Mouse (Mus musculus) cerebellum, adult 2 months (tissue): ENCODE measurements at regions not wholly inside any gene's neighbourhood (a gene's known extent, or its start where the extent isn't known, plus 50 kb on each side); places are given as distances from the start of the nearest gene placed in this dataset.
A peak's percentile ranks its signal among the peaks of the same experiment; 100 is the strongest.

Source experiments
- DNase-seq, 2 experiments: peaks; one replicate each; pipeline ENCODE4 v3.0.0; 2021
- H3K27ac ChIP-seq: fragments of 200-500 bp; 2 replicates; pipeline ENCODE4 v1.5.1; 2012; ENCODE audit warnings: low read length, control low read depth, inconsistent platforms; ENCODE audit not compliant: insufficient read depth
- H3K27me3 ChIP-seq: fragments of 200-500 bp; 2 replicates; pipeline ENCODE4 v1.6.1; 2012; ENCODE audit warnings: inconsistent platforms, mild to moderate bottlenecking, low read length, moderate library complexity; ENCODE audit not compliant: control insufficient read depth, insufficient read depth
- H3K4me1 ChIP-seq: fragments of 200-500 bp; 2 replicates; pipeline ENCODE4 v1.6.1; 2011; ENCODE audit warnings: low read length; ENCODE audit not compliant: control insufficient read depth, insufficient read depth
- H3K4me3 ChIP-seq: fragments of 200-500 bp; replicated peaks from 2 replicates; pipeline ENCODE3; 2011; ENCODE audit warnings: mild to moderate bottlenecking, low read depth, low read length, control low read depth; ENCODE audit not compliant: insufficient read depth
- CTCF ChIP-seq: fragments of 200-500 bp; IDR thresholded peaks from 2 replicates; pipeline ENCODE4 v1.5.1; 2011; ENCODE audit warnings: low read depth, mild to moderate bottlenecking, control low read depth, low read length, moderate library complexity, borderline replicate concordance; ENCODE audit not compliant: insufficient read depth
- POLR2A ChIP-seq: fragments of 200-500 bp; IDR thresholded peaks from 2 replicates; pipeline ENCODE4 v1.6.1; 2011; ENCODE audit warnings: low read length, control low read depth, borderline replicate concordance; ENCODE audit not compliant: insufficient read depth
- WGBS: fragments of 180-500 bp; shearing (Covaris S2); methylation state at CpG from one replicate; pipeline ENCODE4 v1.1.7; 2018; 5-methylcytosine and 5-hydroxymethylcytosine counted together

DNA sequence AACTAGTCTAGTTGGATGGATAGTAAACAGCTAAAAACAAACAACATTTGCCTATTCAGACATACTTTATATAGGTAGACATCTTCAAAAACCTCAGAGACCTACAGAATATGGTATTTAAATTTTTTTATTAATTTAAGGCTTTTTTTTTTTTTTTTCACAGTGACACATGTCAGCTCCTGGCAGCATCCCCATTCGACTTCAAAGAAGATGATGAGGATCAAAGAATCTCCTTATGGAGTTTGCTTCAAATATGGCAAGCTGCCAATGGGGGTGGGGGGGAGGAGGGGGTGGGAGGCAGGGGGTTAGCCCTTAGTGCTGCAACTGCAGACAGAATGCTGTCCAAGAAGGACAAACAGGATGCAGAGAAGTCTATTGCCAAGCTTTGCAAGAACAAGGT, 135.8 kb upstream of the Syt13 start:
- Histone ChIP-seq H3K27ac (no peak overlapping the region), H3K4me3 (no peak overlapping the region), H3K27me3 (no peaks in the 10 kb centered on the region), H3K4me1 (no peaks in the 10 kb centered on the region)
- no peak for DNase-seq
- WGBS, result 15% methylated on average over 1 of the region's 1 CpGs
- no peak for TF ChIP-seq CTCF
- TF ChIP-seq POLR2A, result no peak

DNA sequence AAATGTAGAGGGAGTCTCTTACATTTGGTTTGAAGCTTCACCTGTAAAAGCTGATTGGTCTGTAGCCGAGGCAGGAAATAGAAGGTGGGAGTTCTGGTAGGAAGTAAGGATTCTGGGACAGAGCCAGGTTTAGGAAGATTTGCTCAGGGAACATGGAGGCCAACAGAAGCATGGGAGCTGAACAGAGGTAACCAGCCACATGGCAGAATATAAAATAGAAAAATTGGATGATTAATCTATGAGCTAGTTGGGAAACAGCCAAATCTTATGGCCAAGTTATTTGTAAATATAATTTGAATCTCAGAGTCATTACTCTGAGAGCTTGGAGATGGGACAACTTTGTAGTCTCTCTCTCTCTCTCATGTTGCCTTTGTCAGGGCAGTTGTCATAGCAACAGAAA, 134.9 kb upstream of the Syt13 start:
- H3K4me3 ChIP-seq, result no peak overlapping the region
- no peak overlapping the region for H3K27ac ChIP-seq
- 80% methylated on average over 1 of the region's 1 CpGs for WGBS
- no peak for DNase-seq
- no peaks in the 10 kb centered on the region for H3K4me1 ChIP-seq
- TF ChIP-seq CTCF, result no peak
- TF ChIP-seq POLR2A, result no peak
- H3K27me3 ChIP-seq, result no peaks in the 10 kb centered on the region

- Histone ChIP-seq H3K4me3 (no peak overlapping the region), H3K27me3 (no peaks in the 10 kb centered on the region), H3K27ac (no peak overlapping the region), H3K4me1 (no peaks in the 10 kb centered on the region)
- WGBS, result 87% methylated on average over 5 of the region's 5 CpGs
- DNase-seq, result no peak
- no peak for TF ChIP-seq CTCF
- TF ChIP-seq POLR2A, result no peak
These were observed 133.4 kb upstream of the Syt13 start for GRCm38 (mm10) chr2:92781451-92781850.

DNA sequence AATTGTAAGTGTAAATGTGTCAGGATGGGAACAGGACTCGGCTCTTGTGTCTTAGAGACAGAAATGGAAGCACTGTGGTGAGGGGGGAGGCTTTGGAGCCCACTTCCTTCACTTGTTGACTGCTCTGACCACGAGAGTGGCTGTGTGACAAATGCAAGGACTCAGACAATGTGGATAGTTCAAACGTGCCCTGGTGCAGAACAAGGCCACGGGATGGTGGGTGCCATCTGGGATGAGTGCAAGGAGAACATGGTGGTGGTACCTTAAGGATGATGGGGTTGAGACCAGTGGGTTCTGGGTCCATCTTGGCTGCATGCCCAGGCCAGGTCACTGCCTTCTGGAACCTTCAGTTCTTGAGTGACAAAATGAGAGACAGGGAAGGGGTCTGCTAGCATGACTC, 132.3 kb upstream of the Syt13 start:
- TF ChIP-seq CTCF (no peak), POLR2A (no peak)
- DNase-seq, result no peak
- 0 out of 2 replicates have a peak, but pooled peaks cover 4% of the 10 kb centered on the region for H3K4me1 ChIP-seq
- H3K27ac ChIP-seq, result no peak overlapping the region
- H3K27me3 ChIP-seq, result no peaks in the 10 kb centered on the region
- WGBS, result 79% methylated on average over 4 of the region's 4 CpGs
- H3K4me3 ChIP-seq, result no peak overlapping the region

DNA sequence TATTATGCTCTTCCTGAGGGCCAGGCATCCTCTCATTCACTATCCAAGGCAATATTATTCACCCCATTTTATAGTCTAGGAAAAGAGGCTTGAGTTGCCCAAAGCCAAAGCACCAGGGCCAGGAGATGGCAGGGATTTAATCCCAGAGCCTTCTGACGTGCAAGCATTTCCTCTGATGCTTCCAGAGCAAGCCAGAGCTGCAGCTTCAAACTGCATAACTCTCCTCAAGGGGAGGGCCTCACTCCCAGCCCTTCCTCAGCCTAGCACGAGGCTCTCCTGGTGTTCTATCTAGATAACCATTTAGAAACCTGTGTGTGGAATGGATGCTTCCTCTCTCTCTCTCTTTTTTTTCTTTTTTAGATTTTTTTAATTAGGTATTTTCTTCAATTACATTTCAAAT, 130.0 kb upstream of the Syt13 start:
- Histone ChIP-seq H3K4me1 (peaks cover 16% of the 10 kb centered on the region; the same call in 1 of the 2 replicates), H3K4me3 (no peak overlapping the region), H3K27ac (no peak overlapping the region), H3K27me3 (no peaks in the 10 kb centered on the region)
- WGBS, result 80% methylated on average over 2 of the region's 2 CpGs
- no peak for TF ChIP-seq POLR2A
- no peak for DNase-seq

DNA sequence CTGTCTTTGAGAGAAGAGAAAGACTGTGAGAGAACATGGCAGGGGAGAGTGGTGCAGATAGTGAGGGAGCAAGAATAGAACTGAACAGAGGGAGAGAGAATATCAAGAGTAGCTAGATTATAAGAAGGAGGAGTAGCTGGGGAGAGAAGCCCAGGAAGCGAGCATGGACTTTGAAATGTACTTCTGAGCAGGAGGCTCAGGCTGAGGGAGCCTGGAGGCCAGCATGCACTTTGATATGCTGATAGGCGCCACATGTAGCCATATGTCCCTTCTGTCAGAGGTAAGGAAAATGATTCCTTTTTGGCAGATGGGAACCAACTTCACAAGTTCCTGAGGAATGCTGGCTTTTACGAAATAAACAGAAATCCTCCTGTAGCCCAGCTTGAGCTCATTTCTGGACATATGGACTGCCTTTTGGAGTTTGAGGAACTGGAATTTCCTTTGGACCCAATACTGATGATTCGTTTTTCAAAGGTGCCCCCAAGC, 126.9 kb upstream of the Syt13 start:
- Histone ChIP-seq H3K4me1 (peaks cover 16% of the 10 kb centered on the region; the same call in 1 of the 2 replicates), H3K4me3 (no peak overlapping the region), H3K27me3 (no peaks in the 10 kb centered on the region), H3K27ac (no peak overlapping the region)
- DNase-seq, result peak in 1 of 2 experiments; percentile 34
- TF ChIP-seq CTCF (no peak), POLR2A (no peak)
- WGBS, result 37% methylated on average over 4 of the region's 4 CpGs

GRCm38 (mm10) chr2:92788875-92789274, 126.0 kb upstream of the Syt13 start:
- DNase-seq, result peak; percentile 46 to 51
- H3K27ac ChIP-seq, result no peak overlapping the region
- peaks cover 16% of the 10 kb centered on the region; the same call in 1 of the 2 replicates for H3K4me1 ChIP-seq
- TF ChIP-seq CTCF, result no peak
- TF ChIP-seq POLR2A, result no peak
- no peaks in the 10 kb centered on the region for H3K27me3 ChIP-seq
- 41% methylated on average over 5 of the region's 5 CpGs for WGBS
- H3K4me3 ChIP-seq, result no peak overlapping the region

DNA sequence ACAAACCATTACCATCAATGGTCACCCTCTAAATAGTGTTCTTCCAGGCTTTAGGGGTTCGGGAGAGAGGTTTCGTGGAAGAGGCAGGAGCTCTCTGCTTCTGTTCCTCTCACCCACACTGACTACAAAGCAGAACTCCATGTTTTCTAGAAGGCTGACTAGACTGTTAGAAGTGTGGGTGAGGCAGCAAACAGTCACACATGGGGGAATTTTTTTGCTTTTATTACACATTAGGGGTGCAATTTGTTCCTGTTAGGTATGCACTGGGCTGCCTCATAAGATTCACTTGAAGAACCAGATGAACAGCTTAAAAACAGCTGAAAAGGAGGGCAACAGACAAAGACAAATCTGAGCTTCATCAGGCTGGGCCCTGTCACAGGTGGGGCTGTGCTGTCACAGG, 124.5 kb upstream of the Syt13 start:
- WGBS, result 96% methylated on average over 2 of the region's 2 CpGs
- no peak for TF ChIP-seq POLR2A
- TF ChIP-seq CTCF, result no peak
- Histone ChIP-seq H3K27me3 (no peaks in the 10 kb centered on the region), H3K27ac (no peak overlapping the region), H3K4me3 (no peak overlapping the region), H3K4me1 (peaks cover 16% of the 10 kb centered on the region; the same call in 1 of the 2 replicates)
- DNase-seq, result no peak

DNA sequence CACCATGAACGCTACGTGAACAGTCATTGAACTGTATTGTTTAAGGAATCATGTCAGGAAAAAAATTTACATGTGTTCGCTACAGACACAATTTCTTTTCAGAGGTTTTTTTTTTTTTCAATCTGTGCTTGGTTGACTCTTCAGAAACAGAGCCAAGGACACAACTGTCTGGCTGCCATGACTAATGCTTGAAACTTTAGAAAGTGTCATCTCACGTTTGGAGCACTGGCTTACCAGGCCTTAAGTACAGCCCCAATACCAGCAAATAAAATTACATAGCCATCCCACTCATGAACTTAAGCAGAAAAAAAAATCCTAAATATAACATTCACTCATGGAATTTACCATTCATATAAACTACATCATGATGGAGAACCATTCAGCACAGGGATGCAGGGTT, 115.1 kb upstream of the Syt13 start:
- TF ChIP-seq POLR2A (no peak), CTCF (no peak)

More for the DNA sequence above, 115.1 kb upstream of the Syt13 start:
- H3K27me3 ChIP-seq, result no peaks in the 10 kb centered on the region
- no peaks in the 10 kb centered on the region; the same call in 1 of the 2 replicates for H3K4me1 ChIP-seq
- H3K4me3 ChIP-seq, result no peak overlapping the region
- 95% methylated on average over 4 of the region's 4 CpGs for WGBS
- H3K27ac ChIP-seq, result no peak overlapping the region
- DNase-seq, result no peak
